Mouse (Mus musculus) kidney, postnatal 0 days (tissue): ENCODE results near the gene Nacc2. TPM values are rescaled to one million over a fixed set of nuclear protein-coding genes. Genes with fewer than 3 reads are reported as not detected.
A peak's percentile ranks its signal among the peaks of the same experiment; 100 is the strongest.

Experiments
- ATAC-seq: fragments of 200-750 bp; cut with Nextera tagmentation; replicated peaks from 2 replicates; pipeline ENCODE4 v1.8.0; 2017; ENCODE audit warnings: low read depth, moderate number of reproducible peaks, moderate TSS enrichment, moderate library complexity; ENCODE audit not compliant: low FRiP score
- DNase-seq: peaks from one replicate; pipeline ENCODE4 v3.0.0-alpha.2; 2016; ENCODE audit warnings: low spot score
- H3K27ac ChIP-seq: fragments of 300-500 bp; sonication (generic); 2 replicates; pipeline ENCODE4 v1.5.1; 2014; ENCODE audit warnings: mild to moderate bottlenecking
- H3K27me3 ChIP-seq: fragments of 300-500 bp; sonication (generic); 2 replicates; pipeline ENCODE4 v1.6.1; 2014; ENCODE audit warnings: low read length, mixed read lengths; ENCODE audit not compliant: insufficient read depth
- H3K36me3 ChIP-seq: fragments of 300-500 bp; sonication (generic); 2 replicates; pipeline ENCODE4 v1.6.1; 2014; ENCODE audit warnings: low read length, mixed read lengths; ENCODE audit not compliant: insufficient read depth
- H3K4me1 ChIP-seq: fragments of 300-500 bp; sonication (generic); replicated peaks from 2 replicates; pipeline ENCODE4 v1.6.1; 2014; ENCODE audit warnings: antibody characterized with exemption, low read length, mixed read lengths; ENCODE audit not compliant: insufficient read depth
- H3K4me2 ChIP-seq: fragments of 300-500 bp; sonication (generic); 2 replicates; pipeline ENCODE4 v1.6.1; 2014; ENCODE audit warnings: mild to moderate bottlenecking, low read length, moderate library complexity, mixed read lengths
- H3K4me3 ChIP-seq: fragments of 300-500 bp; sonication (generic); replicated peaks from 2 replicates; pipeline ENCODE4 v1.5.1; 2014; ENCODE audit warnings: low read depth, low read length
- H3K9ac ChIP-seq: fragments of 300-500 bp; sonication (generic); 2 replicates; pipeline ENCODE4 v1.6.1; 2014; ENCODE audit warnings: low read depth, low read length
- H3K9me3 ChIP-seq: fragments of 300-500 bp; sonication (generic); replicated peaks from 2 replicates; pipeline ENCODE4 v1.6.1; 2016; ENCODE audit warnings: low read length, inconsistent platforms, mixed read lengths
- CTCF ChIP-seq: IDR thresholded peaks from 2 replicates; pipeline ENCODE4 v1.5.1; 2016; ENCODE audit warnings: antibody characterized with exemption, low read depth, mild to moderate bottlenecking, moderate library complexity
- WGBS: fragments of 180-500 bp; shearing (Covaris S2); extraction: QIAGEN DNeasy Blood & Tissue Kit; methylation state at CpG from one replicate; pipeline ENCODE4 v1.1.7; 2014; 5-methylcytosine and 5-hydroxymethylcytosine counted together
- polyA plus RNA-seq: library from polyadenylated mRNA; unstranded; fragments of >200 nt; fragmentation: Nextera tagmentation; extraction: Ambion mirVana; gene quantifications from 2 replicates; pipeline ENCODE4 v1.2.1, GENCODE M21; 2015

Gene Nacc2
- polyA plus RNA-seq, 1 experiment from 2014 or later = 11.3 TPM

DNA sequence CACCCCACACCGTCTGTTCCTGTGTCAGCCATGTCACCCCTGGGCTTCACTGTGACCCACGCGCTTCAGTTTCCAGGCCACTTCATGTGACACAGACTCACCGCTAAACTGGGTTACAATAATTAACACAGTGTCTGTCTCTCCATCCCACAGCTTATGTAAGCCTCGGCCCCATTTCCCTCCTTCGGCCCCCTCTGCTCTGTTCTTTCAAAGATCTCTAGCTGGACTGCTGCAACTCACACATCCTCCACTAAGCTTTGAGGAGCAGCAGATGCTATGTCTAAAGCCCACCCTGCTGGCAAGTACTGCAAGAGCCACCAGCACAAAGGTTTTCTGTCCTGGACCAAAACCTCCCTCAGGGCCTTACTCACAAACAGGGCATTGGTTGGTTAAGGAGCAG, 7.8 kb downstream of the Nacc2 start:
- H3K4me2 ChIP-seq = no peak overlapping the region
- peaks cover 17% of the 10 kb centered on the region for H3K4me1 ChIP-seq
- no peaks in the 10 kb centered on the region for H3K36me3 ChIP-seq
- H3K4me3 ChIP-seq = no peak overlapping the region
- DNase-seq (peak; percentile 9), ATAC-seq (no peak)
- no peak for TF ChIP-seq CTCF
- H3K27me3 ChIP-seq = no peaks in the 10 kb centered on the region
- H3K9ac ChIP-seq = no peak overlapping the region
- no peaks in the 10 kb centered on the region for H3K9me3 ChIP-seq
- WGBS = 82% methylated on average over 6 of the region's 6 CpGs
- no peak overlapping the region for H3K27ac ChIP-seq

DNA sequence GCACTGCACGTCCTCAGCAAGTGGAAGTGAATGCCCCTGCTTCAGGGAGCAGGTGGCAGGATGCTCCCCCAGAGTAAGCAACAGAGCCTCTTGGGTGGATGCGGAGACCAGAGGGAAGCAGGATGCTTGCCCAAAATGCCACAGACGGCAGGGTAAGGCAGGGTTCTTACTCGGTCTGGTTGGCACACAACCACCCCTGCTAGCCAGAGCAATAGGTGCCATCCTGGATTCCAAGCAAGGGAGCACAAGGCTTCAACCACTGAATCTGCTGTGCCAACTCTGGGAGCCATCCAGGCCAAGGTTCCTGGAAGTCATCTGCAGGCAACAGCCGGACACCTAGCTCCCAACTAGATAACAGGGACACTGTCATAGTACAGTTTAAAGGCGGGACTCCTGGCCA, 14.8 kb downstream of the Nacc2 start:
- Histone ChIP-seq H3K9ac (no peak overlapping the region), H3K4me1 (no peaks in the 10 kb centered on the region), H3K36me3 (no peaks in the 10 kb centered on the region), H3K27ac (no peak overlapping the region), H3K4me3 (no peak overlapping the region), H3K9me3 (no peaks in the 10 kb centered on the region), H3K27me3 (no peaks in the 10 kb centered on the region), H3K4me2 (no peak overlapping the region)
- TF ChIP-seq CTCF = no peak
- DNase-seq (no peak), ATAC-seq (no peak)
- WGBS = 83% methylated on average over 6 of the region's 6 CpGs

DNA sequence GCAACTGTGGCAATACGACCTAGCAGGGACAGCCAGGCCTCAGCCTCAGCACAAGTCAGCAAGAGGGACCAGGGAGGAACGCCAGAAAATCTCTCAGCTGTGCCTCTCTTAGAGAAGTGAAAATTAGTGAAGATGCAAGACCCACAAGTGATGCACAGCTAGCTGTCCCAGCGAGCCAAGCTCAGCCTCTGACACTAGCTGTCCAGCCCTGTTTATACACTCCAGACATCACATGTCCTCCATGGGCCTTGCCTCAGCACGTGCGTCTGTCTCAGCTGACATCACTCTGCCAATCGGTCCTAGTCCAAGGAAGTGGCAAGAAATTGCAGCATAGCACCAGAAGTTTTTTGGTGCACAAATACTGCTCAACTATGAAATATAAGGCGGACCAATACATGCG, 16.0 kb downstream of the Nacc2 start:
- WGBS = 87% methylated on average over 8 of the region's 8 CpGs
- H3K9ac ChIP-seq = no peak overlapping the region
- no peaks in the 10 kb centered on the region for H3K4me1 ChIP-seq
- no peaks in the 10 kb centered on the region for H3K36me3 ChIP-seq
- H3K9me3 ChIP-seq = no peaks in the 10 kb centered on the region
- no peak overlapping the region for H3K4me2 ChIP-seq
- H3K27ac ChIP-seq = no peak overlapping the region
- TF ChIP-seq CTCF = no peak
- ATAC-seq (no peak), DNase-seq (no peak)
- H3K4me3 ChIP-seq = no peak overlapping the region
- no peaks in the 10 kb centered on the region for H3K27me3 ChIP-seq

DNA sequence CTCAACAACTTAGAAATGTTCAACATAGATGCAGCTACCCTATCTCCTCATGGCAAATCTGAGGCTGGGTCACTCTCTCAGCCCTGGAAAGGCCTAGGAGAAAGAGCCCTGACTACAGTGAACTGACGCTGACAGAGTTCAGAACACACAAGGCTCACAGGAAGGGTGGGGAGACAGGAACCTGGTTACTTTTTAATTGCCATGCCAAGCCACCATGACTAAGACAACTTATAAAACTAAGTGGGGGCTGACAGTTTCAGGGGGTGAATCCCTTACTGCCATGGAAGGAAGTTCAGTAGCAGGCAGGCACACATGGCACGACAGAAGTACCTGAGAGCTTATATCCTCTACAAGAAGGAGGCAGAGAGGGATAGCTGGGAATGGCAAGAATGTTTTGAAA, 16.8 kb downstream of the Nacc2 start:
- DNase-seq = no peak
- no peaks in the 10 kb centered on the region for H3K4me1 ChIP-seq
- H3K9me3 ChIP-seq = no peaks in the 10 kb centered on the region

DNA sequence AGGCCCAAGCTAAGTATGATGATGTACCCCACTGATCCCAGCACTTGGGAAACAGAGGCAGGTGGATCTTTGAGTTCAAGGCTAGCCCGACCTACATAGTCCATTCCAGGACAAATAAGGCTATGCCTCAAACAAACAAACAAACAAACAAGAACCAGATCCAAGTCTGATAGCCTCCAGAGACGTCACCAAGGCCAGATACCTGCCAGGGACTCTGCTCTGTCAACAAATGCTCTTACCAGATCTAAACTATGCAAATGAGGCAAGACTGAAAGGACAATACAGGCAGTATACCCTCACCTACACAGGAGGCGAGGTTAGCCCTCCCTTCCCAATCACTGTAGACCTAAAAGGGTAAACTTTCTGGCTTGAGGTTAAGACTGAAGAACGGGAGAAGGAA, 22.7 kb downstream of the Nacc2 start:
- no peak for DNase-seq
- H3K4me3 ChIP-seq = no peak overlapping the region
- no peak overlapping the region for H3K4me2 ChIP-seq
- H3K36me3 ChIP-seq = no peaks in the 10 kb centered on the region
- no peak for TF ChIP-seq CTCF
- no peak overlapping the region for H3K27ac ChIP-seq
- H3K27me3 ChIP-seq = no peaks in the 10 kb centered on the region
- no peaks in the 10 kb centered on the region for H3K4me1 ChIP-seq
- 76% methylated on average over 4 of the region's 4 CpGs for WGBS
- no peak for ATAC-seq
- H3K9ac ChIP-seq = no peak overlapping the region
- H3K9me3 ChIP-seq = no peaks in the 10 kb centered on the region

More for the DNA sequence above, 16.8 kb downstream of the Nacc2 start:
- Histone ChIP-seq H3K27me3 (no peaks in the 10 kb centered on the region), H3K36me3 (no peaks in the 10 kb centered on the region), H3K4me3 (no peak overlapping the region), H3K27ac (no peak overlapping the region), H3K4me2 (no peak overlapping the region), H3K9ac (no peak overlapping the region)
- no peak for ATAC-seq
- 68% methylated on average over 2 of the region's 2 CpGs for WGBS
- no peak for TF ChIP-seq CTCF

DNA sequence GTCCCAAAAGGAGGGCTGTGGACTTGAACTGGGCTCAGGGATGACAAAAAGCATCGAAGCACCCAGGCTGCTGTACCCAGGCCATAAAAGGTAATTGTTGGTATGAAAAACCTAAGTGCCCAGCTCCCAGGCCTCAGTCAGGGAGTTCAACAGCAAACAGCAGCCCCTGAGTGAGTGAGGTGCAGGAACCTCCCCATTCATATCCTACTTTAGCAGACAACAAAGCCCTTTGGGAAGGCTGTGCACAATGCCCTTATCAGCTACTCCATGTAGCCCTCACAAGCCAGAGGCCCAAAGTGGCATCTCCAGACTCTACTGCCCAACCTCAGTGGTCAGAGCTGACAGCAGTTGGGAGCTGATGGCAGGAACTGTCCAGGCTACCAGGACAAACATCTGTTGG, 23.2 kb downstream of the Nacc2 start:
- Histone ChIP-seq H3K4me1 (no peaks in the 10 kb centered on the region), H3K27me3 (no peaks in the 10 kb centered on the region), H3K9ac (no peak overlapping the region), H3K4me2 (no peak overlapping the region), H3K4me3 (no peak overlapping the region), H3K9me3 (no peaks in the 10 kb centered on the region), H3K36me3 (no peaks in the 10 kb centered on the region), H3K27ac (no peak overlapping the region)
- no peak for ATAC-seq
- DNase-seq = no peak
- TF ChIP-seq CTCF = no peak
- 74% methylated on average over 1 of the region's 1 CpGs for WGBS

DNA sequence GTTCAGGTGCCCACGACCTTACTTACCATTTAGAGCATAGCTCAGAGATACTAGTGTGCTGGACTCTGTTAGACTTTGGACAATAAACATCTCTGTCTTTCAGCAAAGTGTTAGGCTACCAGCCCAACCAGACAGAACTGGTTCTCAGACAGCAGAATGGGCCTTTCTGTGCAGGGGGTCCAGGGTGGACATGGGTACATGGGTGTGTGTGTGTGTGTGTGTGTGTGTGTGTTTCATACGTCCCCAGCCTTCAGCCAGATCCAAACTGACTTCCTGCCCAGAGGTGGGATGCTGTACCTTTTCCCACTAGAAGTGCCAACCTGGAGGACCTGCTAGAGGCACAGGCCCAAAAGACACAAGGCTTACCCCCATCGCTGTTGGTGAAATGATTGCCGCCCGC, 23.8 kb downstream of the Nacc2 start:
- H3K9me3 ChIP-seq = no peaks in the 10 kb centered on the region
- H3K27ac ChIP-seq = no peak overlapping the region
- H3K36me3 ChIP-seq = no peaks in the 10 kb centered on the region
- H3K4me1 ChIP-seq = no peaks in the 10 kb centered on the region
- DNase-seq (no peak), ATAC-seq (0 out of 2 replicates have a peak, but pooled peaks have one; percentile 33)
- H3K27me3 ChIP-seq = no peaks in the 10 kb centered on the region
- no peak for TF ChIP-seq CTCF
- 76% methylated on average over 5 of the region's 5 CpGs for WGBS
- H3K4me3 ChIP-seq = no peak overlapping the region
- no peak overlapping the region for H3K4me2 ChIP-seq
- no peak overlapping the region for H3K9ac ChIP-seq
